Mouse (Mus musculus): ENCODE measurements at regions not wholly inside any gene's neighbourhood (a gene's known extent, or its start where the extent isn't known, plus 50 kb on each side); places are given as distances from the start of the nearest gene placed in this dataset.

- DNase-seq (ENCODE audit: low spot score in 2 of 2) = no peak
Observed at GRCm38 (mm10) chr9:62220451-62220850, 61.6 kb downstream of the Spesp1 start.

- DNase-seq (ENCODE audit: low spot score in 2 of 2) = no peak
Observed at GRCm38 (mm10) chr9:62215151-62215859, 66.7 kb downstream of the Spesp1 start.

- no peak for DNase-seq (ENCODE audit: low spot score in 2 of 2)
Observed at GRCm38 (mm10) chr9:62214546-62214945, 67.5 kb downstream of the Spesp1 start.

- no peak for DNase-seq (ENCODE audit: low spot score in 2 of 2)
Observed at GRCm38 (mm10) chr9:62212615-62213014, 69.4 kb downstream of the Spesp1 start.

- DNase-seq (ENCODE audit: low spot score in 2 of 2) = no peak
Observed at GRCm38 (mm10) chr9:62210815-62211214, 71.2 kb downstream of the Spesp1 start.

GRCm38 (mm10) chr9:62208436-62208835 is 73.6 kb downstream of the Spesp1 start:
- DNase-seq (ENCODE audit: low spot score in 2 of 2) = peak in 1 of 2 experiments; percentile 16

- no peak for DNase-seq (ENCODE audit: low spot score in 2 of 2)
Observed at GRCm38 (mm10) chr9:62205264-62205663, 76.7 kb downstream of the Spesp1 start.

GRCm38 (mm10) chr9:62203556-62203955 is 78.5 kb downstream of the Spesp1 start:
- peak in 1 of 2 experiments; percentile 18 for DNase-seq (ENCODE audit: low spot score in 2 of 2)

GRCm38 (mm10) chr9:62202331-62202730 is 79.7 kb downstream of the Spesp1 start:
- DNase-seq (ENCODE audit: low spot score in 2 of 2) = no peak

GRCm38 (mm10) chr9:62197486-62197885 is 75.0 kb upstream of the Glce start:
- DNase-seq (ENCODE audit: low spot score in 2 of 2) = no peak

GRCm38 (mm10) chr9:62192424-62192892 is 70.0 kb upstream of the Glce start:
- DNase-seq (ENCODE audit: low spot score in 2 of 2) = peak in 1 of 2 experiments; percentile 14

GRCm38 (mm10) chr9:62190474-62190873 is 68.0 kb upstream of the Glce start:
- peak in 1 of 2 experiments; percentile 36 for DNase-seq (ENCODE audit: low spot score in 2 of 2)

- DNase-seq (ENCODE audit: low spot score in 2 of 2) = peak in 1 of 2 experiments; percentile 75
Observed at GRCm38 (mm10) chr9:62188835-62189234, 66.4 kb upstream of the Glce start.

- peak in 1 of 2 experiments; percentile 21 for DNase-seq (ENCODE audit: low spot score in 2 of 2)
Observed at GRCm38 (mm10) chr9:62188379-62188778, 65.9 kb upstream of the Glce start.

GRCm38 (mm10) chr9:62186886-62187285 is 64.4 kb upstream of the Glce start:
- DNase-seq (ENCODE audit: low spot score in 2 of 2) = no peak

- peak in 1 of 2 experiments; percentile 34 for DNase-seq (ENCODE audit: low spot score in 2 of 2)
Observed at GRCm38 (mm10) chr9:62185516-62186280, 63.2 kb upstream of the Glce start.

GRCm38 (mm10) chr9:62181182-62181830 is 58.9 kb upstream of the Glce start:
- DNase-seq (ENCODE audit: low spot score in 2 of 2) = no peak

GRCm38 (mm10) chr9:62180456-62181181 is 58.2 kb upstream of the Glce start:
- DNase-seq (ENCODE audit: low spot score in 2 of 2) = no peak

- no peak for DNase-seq (ENCODE audit: low spot score in 2 of 2)
Observed at GRCm38 (mm10) chr9:62174651-62175050, 52.2 kb upstream of the Glce start.

Measured in cerebellum, postnatal 4 days (tissue).